Mouse (Mus musculus): ENCODE results near the gene Hist2h2aa1. TPM values are rescaled to one million over a fixed set of nuclear protein-coding genes. Genes with fewer than 3 reads are reported as not detected.
"Not testable (repeated sequence)": the region's sequence is repeated elsewhere in the genome, so short reads cannot be mapped to it uniquely, and the experiment has no call there.

The Hist2h2aa1 gene
- polyA plus RNA-seq, 1 experiment from 2014 or later, result 143 TPM

GRCm38 (mm10) chr3:96230404-96230803, 14.9 kb upstream of the Hist2h2aa1 start:
- DNase-seq (ENCODE audit: low spot score), result no peak

GRCm38 (mm10) chr3:96230910-96231757, 14.2 kb upstream of the Hist2h2aa1 start:
- DNase-seq (ENCODE audit: low spot score), result no peak

DNA sequence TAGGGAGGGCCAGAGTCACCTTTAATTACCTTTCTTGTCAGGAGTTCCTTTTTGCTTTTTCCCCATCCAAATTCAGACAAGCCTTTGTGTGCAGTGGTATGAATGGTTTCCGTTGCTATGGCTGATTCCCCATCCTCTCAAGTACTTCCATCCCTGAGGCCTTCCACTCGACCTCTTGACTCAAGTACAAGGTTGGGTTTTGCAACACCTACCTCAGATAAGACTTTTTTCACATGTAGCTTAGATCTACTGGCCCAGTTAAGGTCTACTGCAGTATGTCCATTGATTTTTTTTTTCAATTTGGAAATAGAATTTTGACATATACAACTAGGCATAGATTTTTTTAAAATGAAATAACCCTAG, 13.6 kb upstream of the Hist2h2aa1 start:
- DNase-seq (ENCODE audit: low spot score), result no peak

DNA sequence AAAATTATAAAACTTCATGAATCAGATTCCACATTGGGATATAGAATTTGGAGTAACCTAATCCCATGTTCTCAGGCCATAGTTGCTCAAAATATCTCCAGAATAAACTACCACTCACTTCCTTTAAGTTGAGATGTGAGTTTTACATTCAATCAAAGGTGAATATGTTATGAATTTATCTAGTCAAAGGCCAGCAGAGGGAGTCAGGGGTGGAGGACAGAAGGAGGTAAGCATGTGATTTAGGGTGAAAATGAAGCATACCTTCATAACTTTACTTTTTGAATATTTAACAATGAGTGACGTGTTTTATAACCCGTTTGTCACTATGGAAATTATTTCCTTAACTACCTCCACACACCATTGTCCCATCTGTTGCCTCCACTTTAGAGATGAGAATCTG, 10.4 kb upstream of the Hist2h2aa1 start:
- peak; percentile 33 for DNase-seq (ENCODE audit: low spot score)

- no peak for DNase-seq (ENCODE audit: low spot score)
These were observed 9.5 kb upstream of the Hist2h2aa1 start for GRCm38 (mm10) chr3:96235836-96236235.

GRCm38 (mm10) chr3:96236834-96237334, 8.4 kb upstream of the Hist2h2aa1 start:
- DNase-seq (ENCODE audit: low spot score), result no peak

- DNase-seq (ENCODE audit: low spot score), result peak; percentile 31
These were observed 7.9 kb upstream of the Hist2h2aa1 start for GRCm38 (mm10) chr3:96237335-96237903.

- peak; percentile 51 for DNase-seq (ENCODE audit: low spot score)
These were observed 7.3 kb upstream of the Hist2h2aa1 start for GRCm38 (mm10) chr3:96237904-96238511.

GRCm38 (mm10) chr3:96238954-96239793, 6.1 kb upstream of the Hist2h2aa1 start, which contains the start of gene Hist2h3c2:
Gene Hist2h3c2 (minus strand): TSS chr3:96239127.
- not testable (repeated sequence) for DNase-seq (ENCODE audit: low spot score)

- DNase-seq (ENCODE audit: low spot score), result peak; percentile 63
These were observed 5.1 kb upstream of the Hist2h2aa1 start, which contains the start of gene Hist2h2aa2 for GRCm38 (mm10) chr3:96239949-96240798. Gene Hist2h2aa2 (minus strand): TSS chr3:96240276.

GRCm38 (mm10) chr3:96240799-96241197, 4.5 kb upstream of the Hist2h2aa1 start:
- no peak for DNase-seq (ENCODE audit: low spot score)

DNA sequence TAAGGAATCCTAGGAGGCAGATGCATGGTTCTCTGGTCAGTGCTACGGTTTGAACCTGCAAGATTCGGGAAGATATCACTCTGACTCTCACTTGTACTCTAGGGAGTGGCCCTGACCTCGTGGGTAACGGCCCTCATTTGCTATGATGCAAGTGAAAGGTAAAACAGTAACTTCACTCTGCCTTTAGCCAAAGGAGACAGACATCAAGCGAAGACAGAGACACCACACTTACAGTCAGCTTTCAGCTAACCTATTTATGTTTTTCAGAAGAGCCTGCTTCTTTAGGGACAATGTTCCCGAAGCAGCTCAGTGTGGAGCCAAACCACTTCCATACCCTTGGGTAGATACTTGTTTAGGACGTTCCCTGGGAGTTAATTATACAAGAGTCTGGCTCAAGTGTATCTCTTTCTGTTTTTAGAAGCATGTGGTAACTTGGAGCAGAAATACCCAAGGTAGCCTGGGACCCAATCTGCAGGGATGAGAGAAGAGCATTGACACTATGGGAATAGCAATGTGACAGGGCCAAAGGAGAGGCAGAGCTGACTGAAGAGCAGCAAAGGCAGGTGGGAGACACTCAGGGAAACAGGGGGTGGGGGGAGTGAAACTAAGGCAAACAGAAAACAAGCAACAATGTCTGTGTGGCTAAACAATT, 1.2 kb upstream of the Hist2h2aa1 start:
- DNase-seq (ENCODE audit: low spot score), result no peak

DNA sequence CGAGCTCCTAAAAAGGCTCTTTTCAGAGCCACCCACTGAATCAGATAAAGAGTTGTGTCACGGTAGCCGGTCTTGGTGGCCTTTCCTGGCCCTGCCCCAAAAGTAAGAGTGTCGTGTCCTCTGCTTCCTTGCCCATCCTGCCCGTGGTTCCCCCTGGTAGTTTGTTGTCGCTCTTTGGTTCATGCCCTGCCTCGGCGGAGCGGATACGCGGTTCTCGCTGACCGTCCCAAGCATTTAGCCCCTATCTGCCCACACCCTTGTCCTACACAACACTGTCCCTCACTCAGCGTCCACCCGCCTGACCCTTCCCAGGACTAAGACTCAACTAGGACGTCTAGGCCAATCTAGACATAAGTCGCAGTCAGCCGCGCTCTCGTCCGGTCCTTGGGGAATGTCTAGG, 721 bp downstream of the Hist2h2aa1 start:
- DNase-seq (ENCODE audit: low spot score), result not testable (repeated sequence)

- not testable (repeated sequence) for DNase-seq (ENCODE audit: low spot score)
These were observed 1.1 kb downstream of the Hist2h2aa1 start, which contains the start of gene Hist2h3c1 for GRCm38 (mm10) chr3:96246427-96246856. Gene Hist2h3c1 (plus strand): TSS chr3:96246685.

DNA sequence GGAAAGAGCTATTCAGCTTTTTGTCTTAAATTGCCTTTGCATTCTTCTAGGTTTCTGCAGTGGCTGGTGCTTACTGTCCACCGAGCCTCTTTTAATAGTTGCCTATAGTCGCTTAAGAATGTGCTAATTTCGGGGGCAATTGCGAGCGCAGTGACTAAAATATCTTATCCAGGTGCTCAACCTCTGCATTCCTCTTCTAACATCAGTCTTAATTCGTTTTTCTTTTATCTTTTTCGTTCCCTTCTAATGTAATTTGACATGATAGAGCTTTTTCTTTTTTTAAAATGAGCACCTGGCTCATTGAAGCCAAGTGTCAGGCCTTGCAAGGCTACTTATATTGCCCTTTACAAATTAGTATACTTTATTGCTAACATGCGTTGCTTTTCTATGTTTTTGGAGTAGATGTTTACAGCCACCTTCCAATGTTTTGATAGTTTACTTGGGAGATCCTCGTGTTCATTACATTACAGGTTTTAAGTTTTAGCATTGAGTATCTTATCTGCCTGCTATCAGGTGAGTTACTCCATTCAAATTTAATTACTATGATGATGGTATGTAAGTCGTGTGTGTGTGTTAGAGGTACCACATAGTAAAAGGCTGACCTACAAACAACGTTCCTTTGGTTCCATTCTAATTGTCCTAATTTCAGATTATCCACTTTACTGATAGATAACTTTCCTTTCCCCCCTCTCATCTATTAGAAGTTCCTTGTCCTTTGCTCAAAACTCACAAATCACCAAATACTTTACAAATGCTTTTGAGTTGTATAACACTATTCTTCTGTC, 2.3 kb downstream of the Hist2h2aa1 start:
- peak; percentile 34 for DNase-seq (ENCODE audit: low spot score)

- no peak for DNase-seq (ENCODE audit: low spot score)
These were observed 3.1 kb downstream of the Hist2h2aa1 start for GRCm38 (mm10) chr3:96248141-96249033.

- peak; percentile 40 for DNase-seq (ENCODE audit: low spot score)
These were observed 3.7 kb downstream of the Hist2h2aa1 start for GRCm38 (mm10) chr3:96249034-96249345.

DNA sequence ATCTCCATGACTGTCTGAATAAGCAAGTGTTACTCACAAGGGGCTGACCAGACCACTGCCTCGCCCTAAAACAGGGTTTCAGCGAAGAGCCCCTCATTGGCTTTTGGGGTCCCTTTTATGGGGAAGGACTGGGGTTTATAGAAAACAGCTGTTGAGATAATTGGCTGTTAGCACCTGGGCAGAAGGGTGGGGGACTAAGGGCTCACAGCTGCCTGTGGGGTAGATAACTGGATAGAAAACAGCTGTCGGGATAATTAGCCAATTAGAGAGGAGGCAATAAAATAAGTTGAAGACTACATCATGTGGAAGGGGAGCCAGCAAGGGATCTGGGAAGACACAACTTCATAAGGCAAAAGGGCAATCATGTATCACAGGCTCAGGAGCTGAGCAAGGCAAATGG, 5.6 kb downstream of the Hist2h2aa1 start:
- no peak for DNase-seq (ENCODE audit: low spot score)

All from thymus, postnatal 0 days (tissue).